Mouse (Mus musculus) ES-Bruce4 (cell line): ENCODE measurements around the gene Xk. TPM values are rescaled to one million over a fixed set of nuclear protein-coding genes. Genes with fewer than 3 reads are reported as not detected.

Source experiments
- polyA plus RNA-seq: library from polyadenylated mRNA; stranded (reverse); fragments of >200 nt; gene quantifications from 2 replicates; pipeline ENCODE4 v1.2.4, GENCODE M21; 2011; ENCODE audit warnings: low read depth; ENCODE audit not compliant: missing spikeins, insufficient read depth, insufficient read length

Xk gene
- polyA plus RNA-seq, 1 experiment, result 7.4 TPM

Other genes with a start within 250 kb of the Xk start
- not detected in 2 replicates for gene Fthl17e, start 239.3 kb upstream of the Xk start, polyA plus RNA-seq
- 1.6 TPM in 1 of 2 replicates, not detected in the other for gene Fthl17f, start 209.7 kb upstream of the Xk start, polyA plus RNA-seq
- gene 4930402K13Rik, start 168.2 kb upstream of the Xk start, polyA plus RNA-seq, result not detected in 2 replicates
- gene Lancl3, start 72.9 kb upstream of the Xk start, polyA plus RNA-seq, result 0.49 and 0.61 TPM in 2 replicates
- gene Gm14862, start 15.9 kb upstream of the Xk start, polyA plus RNA-seq, result not detected in 2 replicates
- not detected in 2 replicates for gene H2al1m, start 11.0 kb downstream of the Xk start, polyA plus RNA-seq
- not detected in 2 replicates for gene H2al1k, start 77.9 kb downstream of the Xk start, polyA plus RNA-seq
- gene Cybb, start 215.0 kb downstream of the Xk start, polyA plus RNA-seq, result not detected in 2 replicates